Mouse (Mus musculus): ENCODE data around the gene Gdpd2. TPM values are rescaled to one million over a fixed set of nuclear protein-coding genes. Genes with fewer than 3 reads are reported as not detected.

The Gdpd2 gene
- polyA plus RNA-seq (2021) = 7.5 TPM

DNA sequence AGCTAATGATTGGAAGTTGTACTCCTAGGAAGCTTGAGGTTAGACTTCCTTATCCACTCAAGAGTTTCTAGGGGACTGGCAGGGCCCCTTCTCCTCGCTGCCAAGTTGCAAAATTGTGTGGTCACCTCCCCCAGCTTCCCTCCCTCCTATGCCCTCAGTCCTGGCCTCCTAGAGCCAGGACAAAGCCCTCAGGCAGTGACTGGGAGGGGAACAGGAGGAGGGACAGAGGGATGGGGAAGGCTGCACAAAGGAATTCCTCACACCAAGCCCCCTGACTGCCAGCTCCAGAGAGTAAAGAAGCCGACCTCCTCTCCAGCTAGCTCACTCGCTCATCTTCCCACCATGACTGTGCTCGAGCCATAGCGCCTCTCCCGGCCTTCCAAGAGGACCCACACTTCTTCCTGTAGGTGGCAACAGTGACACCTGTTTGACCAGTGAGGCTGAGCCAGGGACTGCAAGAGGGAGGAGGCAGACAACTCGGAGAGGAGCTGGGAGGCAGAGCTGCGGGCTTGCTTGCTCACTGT lies at the start of gene Gdpd2:
Gene Gdpd2, plus strand, starts transcription at position 209 of the 524 bp plus-strand sequence.
- in situ Hi-C loops (cut with MboI; ENCODE audit: low pct_unique_long_range_greater_than_20kb) = loop anchor here (10.0 kb wide), 1 partner anchor 105 kb away; the partner anchor contains the start of genes Kif4 and Pdzd11
- ChIA-PET CTCF (interaction anchor here (1.1 to 1.4 kb wide), 4 partner anchors 9 to 76 kb away, joined by 3 read pairs; no protein-coding TSS in a partner anchor), POLR2A (interaction anchor here (0.6 to 0.7 kb wide), 4 partner anchors 16 to 1365 kb away, joined by 3 to 7 read pairs (median 4); no protein-coding TSS in a partner anchor)
- no peak for TF ChIP-seq CTCF (IDR thresholded peaks at IDR 0.05)
- no peak for DNase-seq (ENCODE audit: low read depth, low spot score)
- peak; percentile 83 for ATAC-seq
- peaks cover 6% of the 10 kb centered on the region for H3K27me3 ChIP-seq

DNA sequence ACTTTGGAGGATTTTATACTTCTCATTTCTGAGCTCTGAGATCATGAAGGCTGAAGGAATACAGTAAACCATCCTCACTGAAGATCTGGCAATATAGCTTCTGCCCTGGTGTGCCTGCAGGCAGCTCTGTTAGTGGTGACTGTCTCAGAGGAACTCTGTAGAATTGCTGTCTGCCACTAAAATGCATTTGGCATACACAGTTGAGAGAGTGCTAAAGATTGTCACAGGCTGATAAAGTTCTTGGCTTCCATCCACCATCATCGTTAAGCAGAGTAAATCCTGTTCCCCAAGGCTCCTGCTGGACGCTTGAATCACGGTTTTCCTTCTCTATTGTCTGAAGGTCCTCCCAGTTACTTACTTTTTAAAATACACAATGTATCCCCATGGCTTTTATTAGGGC lies 43.1 kb upstream of the Gdpd2 start:
- H3K27me3 ChIP-seq = peaks cover 3% of the 10 kb centered on the region
- ChIA-PET POLR2A (no interaction called here), CTCF (no interaction called here)
- DNase-seq (ENCODE audit: low read depth, low spot score) = peak; percentile 19
- in situ Hi-C loops (cut with MboI; ENCODE audit: low pct_unique_long_range_greater_than_20kb) = no loop called here
- ATAC-seq = no peak
- TF ChIP-seq CTCF (IDR thresholded peaks at IDR 0.05) = no peak

DNA sequence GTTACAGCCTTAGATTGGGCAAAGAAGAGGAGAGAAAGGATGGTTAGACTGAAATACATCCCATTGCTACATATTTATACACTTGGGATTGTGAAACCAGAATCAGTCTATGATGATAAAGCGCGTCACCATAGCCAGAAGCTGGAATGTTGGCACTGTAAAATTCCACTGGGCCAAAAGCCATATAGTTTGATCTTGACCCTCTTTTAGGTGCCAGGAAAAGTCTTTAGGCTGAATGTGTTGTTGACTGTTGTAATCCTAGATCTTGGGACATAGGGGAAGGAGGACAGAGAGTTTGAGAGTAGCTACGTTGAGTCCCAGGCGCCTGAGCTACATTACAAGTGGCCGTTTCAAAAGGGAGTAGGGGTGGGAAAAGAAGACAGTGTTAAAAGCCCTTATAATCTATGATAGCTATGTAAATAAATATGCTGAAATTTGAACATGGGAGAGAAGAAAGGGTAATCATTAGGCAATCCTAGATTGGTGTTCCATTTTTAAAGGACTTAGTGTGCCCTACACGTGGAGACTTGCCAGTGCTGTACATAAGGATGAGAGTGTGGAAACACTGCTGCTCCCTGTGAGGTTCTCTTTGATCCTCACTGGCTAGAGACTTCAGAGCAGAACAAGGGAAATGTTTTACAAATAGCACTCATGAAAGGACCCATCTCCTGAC lies 42.2 kb upstream of the Gdpd2 start:
- CTCF ChIA-PET = no interaction called here
- H3K27me3 ChIP-seq = peaks cover 3% of the 10 kb centered on the region
- no peak for TF ChIP-seq CTCF (IDR thresholded peaks at IDR 0.05)
- DNase-seq (ENCODE audit: low read depth, low spot score) = no peak
- ATAC-seq = no peak
- POLR2A ChIA-PET = interaction anchor here (0.6 kb wide), 1 partner anchor 68 kb away, joined by 5 read pairs; no protein-coding TSS in a partner anchor
- in situ Hi-C loops (cut with MboI; ENCODE audit: low pct_unique_long_range_greater_than_20kb) = no loop called here

DNA sequence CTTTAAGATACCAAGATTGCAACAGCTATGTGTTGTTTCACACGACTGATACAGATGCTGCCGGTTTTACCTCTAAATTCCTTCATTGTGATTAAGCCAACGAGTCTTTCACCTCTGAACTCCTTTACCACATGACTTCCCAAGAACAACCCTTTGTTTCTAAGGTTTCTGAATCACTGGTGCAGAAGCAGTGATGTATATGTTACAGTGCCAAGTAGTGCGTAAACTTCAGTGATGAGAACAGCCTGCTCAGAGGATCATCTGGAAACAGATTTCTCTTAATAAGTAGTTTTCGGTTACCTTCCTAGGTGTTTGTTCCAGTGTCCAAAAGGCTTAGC lies 41.7 kb upstream of the Gdpd2 start:
- in situ Hi-C loops (cut with MboI; ENCODE audit: low pct_unique_long_range_greater_than_20kb) = no loop called here
- CTCF ChIA-PET = no interaction called here

DNA sequence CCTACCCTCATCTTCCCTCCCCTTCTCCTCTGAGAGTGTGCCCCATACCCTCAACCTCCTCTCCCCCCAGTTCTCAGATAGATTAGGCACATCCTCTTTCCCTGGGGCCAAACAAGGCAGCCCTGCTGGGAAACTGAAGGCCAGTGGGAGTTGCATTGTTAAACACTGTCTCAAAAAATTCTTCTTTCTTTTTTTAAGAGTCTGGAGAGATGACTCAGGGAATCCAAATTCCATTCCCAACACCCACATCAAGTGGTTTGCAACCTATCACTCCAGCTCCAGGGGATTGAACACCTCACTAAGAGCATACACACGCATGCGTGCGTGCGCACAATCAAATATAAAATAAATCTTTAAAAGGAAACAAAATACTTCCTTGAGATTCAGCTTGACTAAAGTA lies 32.9 kb upstream of the Gdpd2 start:
- ATAC-seq = no peak
- DNase-seq (ENCODE audit: low read depth, low spot score) = no peak
- H3K27me3 ChIP-seq = peaks cover 25% of the 10 kb centered on the region
- ChIA-PET POLR2A (interaction anchor here (0.8 kb wide), 1 partner anchor 19 kb away, joined by 3 read pairs; no protein-coding TSS in a partner anchor), CTCF (interaction anchor here (1.0 kb wide), 1 partner anchor 40 kb away, joined by 3 read pairs; no protein-coding TSS in a partner anchor)
- no peak for TF ChIP-seq CTCF (IDR thresholded peaks at IDR 0.05)
- in situ Hi-C loops (cut with MboI; ENCODE audit: low pct_unique_long_range_greater_than_20kb) = no loop called here

More for the DNA sequence above, 41.7 kb upstream of the Gdpd2 start:
- peaks cover 3% of the 10 kb centered on the region for H3K27me3 ChIP-seq
- POLR2A ChIA-PET = interaction anchor here (0.6 kb wide), 1 partner anchor 69 kb away, joined by 5 read pairs; no protein-coding TSS in a partner anchor
- DNase-seq (ENCODE audit: low read depth, low spot score) (no peak), ATAC-seq (no peak)
- TF ChIP-seq CTCF (IDR thresholded peaks at IDR 0.05) = no peak

DNA sequence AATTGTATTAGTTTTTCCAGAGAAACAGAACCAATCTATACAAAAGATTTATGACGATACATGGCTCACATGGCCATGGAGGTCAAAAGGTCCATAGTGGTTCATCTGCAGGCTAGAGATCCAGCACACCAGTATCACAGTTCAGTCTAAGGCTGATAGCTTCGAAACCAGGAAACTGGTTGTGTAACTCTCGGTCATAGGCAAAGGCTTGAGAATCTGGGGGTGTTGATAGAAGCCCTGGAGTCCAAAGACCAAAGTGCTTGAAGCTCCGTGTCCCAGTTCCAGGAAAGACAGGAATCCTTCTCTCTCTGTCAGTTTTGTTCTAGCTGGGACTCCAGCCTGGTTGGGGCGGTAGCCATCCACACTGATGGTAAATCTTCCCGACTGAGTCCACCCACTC lies 21.6 kb upstream of the Gdpd2 start:
- in situ Hi-C loops (cut with MboI; ENCODE audit: low pct_unique_long_range_greater_than_20kb) = no loop called here
- CTCF ChIA-PET = no interaction called here
- no peak for ATAC-seq
- TF ChIP-seq CTCF (IDR thresholded peaks at IDR 0.05) = no peak
- POLR2A ChIA-PET = no interaction called here
- peaks cover 30% of the 10 kb centered on the region for H3K27me3 ChIP-seq
- DNase-seq (ENCODE audit: low read depth, low spot score) = no peak

DNA sequence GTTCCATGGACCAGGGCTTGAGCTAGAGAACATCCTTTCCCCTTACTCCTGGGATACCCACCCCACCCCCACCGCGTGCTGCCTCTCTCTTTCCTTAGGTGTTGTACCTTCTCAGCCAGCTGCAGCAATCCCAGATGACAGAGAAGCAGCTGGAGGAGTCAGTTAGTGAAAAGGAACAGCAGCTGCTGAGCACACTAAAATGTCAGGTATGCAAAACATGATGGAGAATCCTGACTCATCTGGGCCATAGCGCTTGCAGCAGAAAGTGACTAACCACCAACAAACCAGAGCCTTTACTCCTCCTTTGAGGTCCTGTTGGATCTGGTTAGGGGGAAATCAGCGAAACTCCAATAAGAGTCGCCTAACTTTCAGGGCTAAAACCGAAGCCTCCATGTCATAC lies 13.5 kb upstream of the Gdpd2 start:
- ChIA-PET POLR2A (interaction anchor here (0.6 to 1.1 kb wide), 2 partner anchors 19 to 74 kb away, joined by 3 read pairs; no protein-coding TSS in a partner anchor), CTCF (interaction anchor here (1.1 to 1.5 kb wide), 5 partner anchors 11 to 20 kb away, joined by 3 to 4 read pairs (median 3); no protein-coding TSS in a partner anchor)
- in situ Hi-C loops (cut with MboI; ENCODE audit: low pct_unique_long_range_greater_than_20kb) = no loop called here
- TF ChIP-seq CTCF (IDR thresholded peaks at IDR 0.05) = no peak
- DNase-seq (ENCODE audit: low read depth, low spot score) = no peak
- peak; percentile 73 for ATAC-seq
- peaks cover 35% of the 10 kb centered on the region for H3K27me3 ChIP-seq

DNA sequence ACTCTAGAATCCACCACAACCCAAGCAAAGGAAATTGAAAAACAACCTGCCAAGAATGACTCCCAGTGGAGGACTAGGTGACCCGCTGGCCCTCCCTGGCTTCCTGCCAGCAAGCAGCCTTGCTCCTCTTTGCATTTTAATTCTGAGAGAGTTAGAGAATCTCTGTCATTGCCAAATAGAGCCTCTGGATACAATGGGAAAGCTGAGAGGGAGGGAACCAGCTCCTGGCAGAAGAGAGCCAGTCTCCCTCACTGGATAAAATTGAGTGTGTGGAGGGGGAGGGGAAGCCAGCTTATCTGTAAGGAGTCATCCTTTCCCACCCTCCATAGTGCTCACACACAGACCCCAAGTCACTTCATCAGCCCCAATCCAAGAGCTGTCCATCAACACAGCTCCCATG lies 726 bp upstream of the Gdpd2 start:
- ATAC-seq (no peak), DNase-seq (ENCODE audit: low read depth, low spot score) (no peak)
- ChIA-PET POLR2A (no interaction called here), CTCF (interaction anchor here (1.1 to 1.4 kb wide), 4 partner anchors 8 to 75 kb away, joined by 3 read pairs; no protein-coding TSS in a partner anchor)
- H3K27me3 ChIP-seq = peaks cover 6% of the 10 kb centered on the region
- in situ Hi-C loops (cut with MboI; ENCODE audit: low pct_unique_long_range_greater_than_20kb) = no loop called here
- no peak for TF ChIP-seq CTCF (IDR thresholded peaks at IDR 0.05)

DNA sequence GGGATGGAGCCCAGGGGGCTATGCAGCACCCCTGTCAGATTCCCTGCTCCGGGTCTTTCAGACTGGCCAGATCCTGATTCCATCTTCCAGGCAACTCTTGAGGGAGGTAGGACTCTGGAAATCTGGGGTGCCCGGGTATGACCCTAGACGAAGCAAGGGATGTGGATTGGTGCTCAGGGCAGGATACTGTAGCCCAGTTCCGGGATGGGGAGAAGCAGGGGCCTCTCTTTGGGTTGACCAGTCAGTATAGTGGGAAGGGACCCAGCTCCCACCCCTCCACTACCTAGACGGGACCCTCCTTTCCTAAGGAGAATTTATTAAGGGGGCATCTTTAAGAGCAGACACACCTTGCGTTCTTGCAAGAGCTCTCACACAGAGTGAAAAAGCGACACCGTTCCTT lies 593 bp downstream of the Gdpd2 start:
- TF ChIP-seq CTCF (IDR thresholded peaks at IDR 0.05) = no peak
- POLR2A ChIA-PET = interaction anchor here (0.7 kb wide), 2 partner anchors 16 to 598 kb away, joined by 5 to 7 read pairs; no protein-coding TSS in a partner anchor
- H3K27me3 ChIP-seq = peaks cover 4% of the 10 kb centered on the region
- CTCF ChIA-PET = interaction anchor here (1.2 to 1.4 kb wide), 2 partner anchors 9 to 10 kb away, joined by 3 read pairs; no protein-coding TSS in a partner anchor
- in situ Hi-C loops (cut with MboI; ENCODE audit: low pct_unique_long_range_greater_than_20kb) = loop anchor here (10.0 kb wide), 1 partner anchor 105 kb away; the partner anchor contains the start of genes Kif4 and Pdzd11
- DNase-seq (ENCODE audit: low read depth, low spot score) (no peak), ATAC-seq (no peak)

DNA sequence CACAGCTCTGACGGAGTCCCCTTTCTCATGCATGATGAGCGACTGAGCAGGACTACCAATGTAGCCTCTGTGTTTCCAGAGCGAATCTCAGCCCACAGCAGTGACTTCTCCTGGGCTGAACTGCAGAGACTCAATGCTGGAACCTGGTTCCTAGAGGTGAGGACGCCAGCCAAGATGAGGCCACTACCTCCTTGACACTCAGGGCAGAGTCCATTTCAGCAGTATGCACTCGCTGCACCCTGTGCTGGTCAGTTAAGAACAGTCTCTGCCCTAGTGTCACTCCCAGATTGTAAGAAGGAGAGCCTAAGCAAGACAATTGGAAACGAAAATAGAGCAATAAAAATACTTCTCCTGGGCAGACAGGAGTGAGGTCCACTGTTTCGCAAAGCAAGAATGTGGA lies 4.7 kb downstream of the Gdpd2 start:
- ChIA-PET CTCF (no interaction called here), POLR2A (no interaction called here)
- H3K27me3 ChIP-seq = peaks cover 9% of the 10 kb centered on the region
- TF ChIP-seq CTCF (IDR thresholded peaks at IDR 0.05) = no peak
- DNase-seq (ENCODE audit: low read depth, low spot score) = no peak
- ATAC-seq = no peak
- in situ Hi-C loops (cut with MboI; ENCODE audit: low pct_unique_long_range_greater_than_20kb) = loop anchor here (10.0 kb wide), 1 partner anchor 110 kb away; the partner anchor contains the start of genes Kif4 and Pdzd11

DNA sequence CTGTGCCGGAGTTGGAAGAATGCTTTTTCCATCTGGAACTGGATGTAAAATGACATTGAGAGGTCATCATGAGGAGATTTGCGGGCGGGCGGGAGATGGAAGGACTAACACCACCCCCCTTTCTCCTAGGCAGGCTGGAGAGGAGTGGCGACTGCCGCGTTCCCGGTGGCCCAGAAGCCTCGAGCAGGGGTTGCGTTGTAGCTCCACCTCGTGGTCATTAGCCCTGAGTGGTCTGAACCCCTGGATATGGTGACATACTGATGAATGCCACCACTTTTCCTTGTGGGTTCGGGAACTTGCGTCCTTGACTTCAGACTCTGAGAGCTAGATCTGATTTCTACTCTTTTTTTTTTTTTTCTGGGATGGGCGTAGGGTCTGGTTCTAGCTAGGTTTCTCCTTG lies 9.2 kb downstream of the Gdpd2 start:
- no peak for DNase-seq (ENCODE audit: low read depth, low spot score)
- TF ChIP-seq CTCF (IDR thresholded peaks at IDR 0.05) = no peak
- ATAC-seq = no peak
- CTCF ChIA-PET = interaction anchor here (0.6 to 1.0 kb wide), 2 partner anchors 87 to 117 kb away, joined by 3 to 4 read pairs; no protein-coding TSS in a partner anchor
- POLR2A ChIA-PET = no interaction called here
- in situ Hi-C loops (cut with MboI; ENCODE audit: low pct_unique_long_range_greater_than_20kb) = loop anchor here (10.0 kb wide), 1 partner anchor 114 kb away; the partner anchor contains the start of genes Kif4 and Pdzd11
- peaks cover 6% of the 10 kb centered on the region for H3K27me3 ChIP-seq

All from Patski (cell line).